Mouse (Mus musculus): Measurements from ENCODE around the gene Abca17.

Gene Abca17

DNA sequence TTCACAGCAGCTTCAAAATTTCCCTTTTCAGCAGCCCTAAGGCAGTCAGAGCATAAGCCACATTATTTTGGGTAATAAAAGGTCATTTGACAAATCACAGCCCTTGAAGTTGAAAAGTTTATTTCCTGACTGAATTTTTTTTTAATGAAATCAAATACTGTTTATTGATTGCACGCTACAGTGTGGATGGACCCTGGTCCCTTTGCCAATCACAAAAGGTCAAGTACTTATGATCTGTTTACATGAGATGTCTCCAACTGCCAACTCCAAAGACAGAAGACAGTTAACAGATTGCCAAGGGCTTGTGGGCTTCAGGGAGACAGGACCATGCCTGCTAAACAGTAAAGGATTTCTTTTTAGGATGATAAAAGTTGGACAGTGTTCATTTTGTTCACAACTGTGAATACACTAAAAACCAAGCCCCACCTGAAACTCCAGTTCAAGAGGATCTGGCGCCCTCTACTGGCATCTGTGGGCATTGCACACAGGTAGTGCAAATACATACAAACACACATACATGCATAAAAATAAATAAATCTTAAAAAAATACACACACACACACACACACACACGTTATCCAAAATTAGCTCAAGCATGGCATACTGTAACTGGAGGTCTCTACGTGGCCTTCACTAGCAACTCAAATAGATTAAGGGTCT is 107.4 kb downstream of the Abca17 start:
- DNase-seq (ENCODE audit: low read depth, low spot score) = no peak

- no peak for DNase-seq (ENCODE audit: low read depth, low spot score)
These were observed 113.9 kb downstream of the Abca17 start for GRCm38 (mm10) chr17:24236921-24237320.

DNA sequence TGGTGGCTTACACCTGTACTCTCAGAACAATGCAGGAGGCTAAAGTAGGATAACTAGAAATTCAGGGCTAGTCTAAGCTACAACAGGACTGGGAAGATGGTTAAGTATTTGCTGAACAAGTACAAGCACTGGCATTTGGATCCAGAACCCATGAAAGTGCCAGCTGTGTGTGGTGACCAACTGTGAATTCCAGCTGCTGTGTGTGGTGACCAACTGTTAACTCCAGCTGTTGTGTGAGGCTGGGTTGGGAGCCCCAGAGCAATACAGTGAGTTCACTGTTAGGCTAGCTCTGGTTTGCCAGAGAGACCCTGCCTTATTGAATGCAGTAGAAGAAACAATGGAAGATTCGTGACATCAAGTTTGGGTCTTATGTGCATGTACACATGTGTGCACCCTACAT is 114.4 kb downstream of the Abca17 start:
- DNase-seq (ENCODE audit: low read depth, low spot score) = no peak

GRCm38 (mm10) chr17:24227941-24228340 is 122.9 kb downstream of the Abca17 start:
- no peak for DNase-seq (ENCODE audit: low read depth, low spot score)

DNA sequence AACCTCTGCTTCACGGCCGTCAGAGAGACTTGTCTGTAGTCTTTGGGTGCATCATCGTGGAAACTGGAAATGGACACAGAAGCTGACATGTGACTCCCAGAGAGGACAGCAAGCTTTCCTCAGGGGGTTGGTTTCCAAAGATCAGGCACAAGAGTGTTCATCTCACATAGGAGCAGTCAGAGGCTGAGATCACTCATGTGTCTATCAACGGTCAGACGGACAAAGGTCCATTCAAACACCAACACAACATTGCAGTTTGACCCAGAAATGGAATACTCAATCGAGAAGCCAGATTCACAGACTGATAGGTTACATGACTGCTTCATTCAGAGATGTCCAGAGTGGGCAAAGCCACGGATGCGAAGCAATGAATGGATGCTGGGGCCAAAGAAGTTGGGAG is 124.1 kb downstream of the Abca17 start:
- no peak for DNase-seq (ENCODE audit: low read depth, low spot score)

DNA sequence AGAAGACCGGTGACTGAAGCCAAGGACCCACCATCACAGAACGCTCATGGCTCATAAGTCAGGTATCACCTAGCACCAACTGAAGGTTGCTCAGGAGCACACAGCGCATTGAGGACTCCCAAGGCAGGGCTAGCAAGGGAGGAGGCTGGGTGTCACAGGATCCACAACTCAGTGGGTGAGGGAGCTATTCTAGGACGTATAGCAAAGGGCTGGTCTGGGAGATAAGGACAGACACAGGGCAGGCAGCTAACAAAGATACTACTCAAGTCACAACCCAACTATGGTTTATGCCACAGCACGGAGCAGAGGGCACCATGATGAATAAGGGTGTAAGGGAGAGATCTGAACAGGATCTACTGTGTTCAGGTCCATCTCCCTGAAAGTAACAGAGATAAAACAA is 125.0 kb downstream of the Abca17 start:
- no peak for DNase-seq (ENCODE audit: low read depth, low spot score)

- DNase-seq (ENCODE audit: low read depth, low spot score) = no peak
These were observed 126.1 kb downstream of the Abca17 start for GRCm38 (mm10) chr17:24224741-24225140.

DNA sequence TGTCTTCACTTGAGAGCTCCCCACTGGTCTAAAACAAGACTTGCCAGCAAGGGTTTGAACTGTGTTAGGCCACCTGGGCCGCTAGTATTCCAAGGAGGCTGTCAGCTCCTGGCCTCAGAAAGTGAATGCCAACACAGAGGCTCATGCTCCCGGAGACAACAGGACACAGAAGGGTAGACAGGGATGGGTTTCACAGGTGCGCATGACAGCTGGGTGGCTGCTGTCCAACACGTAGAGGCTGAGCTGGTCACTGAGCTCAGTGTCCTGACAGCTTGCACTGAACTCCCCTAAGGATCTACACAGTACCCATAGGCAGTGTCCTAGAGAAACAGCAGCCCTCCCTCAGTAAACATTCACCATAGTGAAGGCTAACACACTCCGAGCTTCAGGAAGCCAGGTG is 127.4 kb downstream of the Abca17 start:
- DNase-seq (ENCODE audit: low read depth, low spot score) = no peak

DNA sequence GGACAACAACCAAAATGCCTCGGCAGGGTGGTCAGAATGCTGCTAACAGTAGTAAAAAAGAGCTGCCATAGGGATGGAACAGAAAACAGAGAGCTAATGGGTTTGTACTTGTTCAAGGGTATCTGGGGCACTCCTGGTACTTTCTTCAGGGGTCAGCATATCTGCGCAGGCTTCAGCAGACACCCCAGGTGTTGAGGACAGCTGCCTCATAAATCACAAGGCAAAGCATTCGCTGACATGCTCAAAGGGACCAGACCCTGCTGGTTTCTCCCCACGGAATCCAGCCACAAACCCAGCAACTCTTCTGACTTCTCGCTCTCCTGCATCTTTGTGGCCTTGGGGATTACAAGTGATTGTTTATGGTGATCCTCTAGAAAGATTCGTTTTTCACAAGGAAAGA is 128.2 kb downstream of the Abca17 start:
- no peak for DNase-seq (ENCODE audit: low read depth, low spot score)

DNA sequence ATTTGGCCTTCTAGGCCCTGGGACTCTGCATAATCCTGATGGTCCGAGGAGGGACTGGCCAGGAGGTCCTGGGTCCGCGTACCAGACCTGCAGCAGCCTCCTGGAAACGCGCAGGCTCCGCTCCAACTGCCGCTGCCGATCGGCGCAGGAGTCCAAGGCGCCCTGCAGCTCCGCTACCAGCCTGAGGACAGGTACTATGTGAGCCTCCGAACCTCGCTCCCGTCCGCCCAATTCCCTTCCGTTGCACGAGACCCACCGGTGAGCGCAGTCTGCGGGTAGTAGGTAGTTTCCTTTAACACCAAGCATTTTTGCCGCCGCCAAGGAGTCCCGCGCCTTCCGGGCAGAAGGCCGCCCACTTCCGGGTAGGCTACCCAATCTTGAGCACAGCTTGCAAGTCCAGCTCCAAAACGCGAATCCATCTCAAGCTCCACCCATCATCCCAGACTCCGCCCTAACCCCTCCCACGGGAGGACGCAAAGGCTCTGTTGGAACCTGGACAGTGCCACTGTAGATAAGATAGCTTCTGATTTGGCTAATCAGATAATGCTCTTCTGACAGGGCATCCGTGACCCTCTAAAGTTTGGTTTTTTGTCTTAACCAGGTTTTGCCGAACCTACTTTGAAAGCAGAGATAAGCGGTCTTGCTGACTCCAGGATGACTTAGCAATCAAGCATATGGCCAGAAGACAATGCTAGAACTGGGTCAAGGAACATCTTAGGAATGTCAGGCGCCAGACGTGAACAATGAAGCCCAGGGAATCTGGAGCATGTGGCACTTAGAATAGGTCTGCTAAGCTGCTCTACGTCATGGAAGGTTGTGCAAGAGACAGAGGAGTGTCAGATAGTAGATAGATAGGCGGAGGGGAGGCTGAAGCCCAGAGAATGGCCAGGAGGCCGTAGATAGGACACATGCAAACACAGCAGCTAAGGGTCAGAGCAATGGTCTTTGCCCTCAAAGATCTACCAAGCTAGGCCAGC is 130.1 kb downstream of the Abca17 start, which contains the start of gene Tedc2:
Tedc2 (minus strand) TSS at position 417 of the 977 bp plus-strand sequence.
- peak; percentile 95 for DNase-seq (ENCODE audit: low read depth, low spot score)

DNA sequence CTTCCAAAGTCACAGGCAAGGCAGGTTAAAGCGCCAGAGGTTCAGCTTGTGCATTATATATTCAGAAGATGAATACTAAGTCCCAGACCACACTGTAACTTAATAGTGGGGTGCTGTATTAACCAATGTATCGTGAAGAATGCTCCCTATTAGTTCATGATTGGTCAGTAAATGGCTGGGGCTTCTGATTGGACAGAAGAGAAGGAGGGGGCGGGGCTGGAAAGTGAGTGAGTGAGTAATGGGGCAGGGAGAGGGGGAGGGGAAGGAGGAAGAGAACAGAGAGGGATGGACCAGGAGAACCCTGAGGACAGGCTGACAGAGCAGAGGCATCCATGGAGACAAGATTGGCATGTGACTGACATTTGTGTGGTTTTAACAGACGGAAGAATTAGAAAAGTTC is 134.0 kb downstream of the Abca17 start:
- DNase-seq (ENCODE audit: low read depth, low spot score) = no peak

Measured in telencephalon, adult 2 months (tissue).